Mouse (Mus musculus): ENCODE data around the gene Helb.
A peak's percentile ranks its signal among the peaks of the same experiment; 100 is the strongest.

Helb gene

GRCm38 (mm10) chr10:120095136-120095535 is 17.7 kb downstream of the Helb start:
- no peak for DNase-seq (ENCODE audit: low read depth, low spot score)

DNA sequence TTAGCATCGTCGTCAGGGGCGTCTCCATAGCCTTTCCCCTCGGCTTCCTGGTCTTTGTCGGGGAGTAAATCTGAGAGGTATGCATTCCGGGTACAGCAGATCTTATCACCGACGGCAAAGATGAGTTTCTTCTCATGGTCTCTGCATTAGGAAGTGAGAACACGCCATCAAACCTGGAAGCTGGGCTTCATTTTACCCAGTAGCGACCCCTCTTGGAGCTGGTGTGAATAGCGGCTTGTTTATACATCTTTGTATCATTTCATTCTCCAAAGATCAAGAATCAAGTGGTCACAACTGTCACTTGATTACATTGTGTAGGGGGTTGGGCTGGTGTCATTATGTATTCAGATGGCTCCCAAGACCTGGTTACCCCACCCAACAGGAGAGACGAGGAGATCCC is 20.2 kb downstream of the Helb start:
- no peak for DNase-seq (ENCODE audit: low read depth, low spot score)

GRCm38 (mm10) chr10:120077850-120078249 is 34.9 kb downstream of the Helb start:
- no peak for DNase-seq (ENCODE audit: low read depth, low spot score)

DNA sequence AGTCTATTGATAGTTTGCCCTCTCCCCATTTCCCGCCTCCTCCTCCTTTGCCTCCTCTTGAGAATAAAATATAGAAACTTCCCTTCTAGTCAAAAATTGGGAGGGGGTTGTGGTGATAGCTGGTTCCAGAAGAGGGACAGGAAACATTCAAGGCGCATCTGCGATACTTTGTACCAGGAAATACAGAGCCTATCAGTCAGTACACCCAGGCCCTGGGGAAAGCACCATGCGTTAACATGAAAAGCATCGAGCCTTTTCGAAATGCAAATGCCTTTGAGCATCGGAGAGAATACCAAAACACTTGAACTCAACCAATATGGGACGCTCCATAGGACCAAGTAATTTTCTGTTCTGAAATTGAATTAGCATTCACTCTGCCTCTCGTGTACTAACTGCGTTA is 46.5 kb downstream of the Helb start:
- DNase-seq (ENCODE audit: low read depth, low spot score): no peak

GRCm38 (mm10) chr10:120064424-120064823 is 48.4 kb downstream of the Helb start:
- DNase-seq (ENCODE audit: low read depth, low spot score): peak; percentile 20

GRCm38 (mm10) chr10:120061238-120062130 is 51.3 kb downstream of the Helb start:
- no peak for DNase-seq (ENCODE audit: low read depth, low spot score)

GRCm38 (mm10) chr10:120060579-120061237 is 52.1 kb downstream of the Helb start:
- DNase-seq (ENCODE audit: low read depth, low spot score): no peak

- no peak for DNase-seq (ENCODE audit: low read depth, low spot score)
Measured at GRCm38 (mm10) chr10:120044714-120045234, 68.0 kb downstream of the Helb start.

GRCm38 (mm10) chr10:120044237-120044636 is 68.5 kb downstream of the Helb start:
- no peak for DNase-seq (ENCODE audit: low read depth, low spot score)

GRCm38 (mm10) chr10:120038194-120038593 is 74.6 kb downstream of the Helb start:
- DNase-seq (ENCODE audit: low read depth, low spot score): no peak

DNA sequence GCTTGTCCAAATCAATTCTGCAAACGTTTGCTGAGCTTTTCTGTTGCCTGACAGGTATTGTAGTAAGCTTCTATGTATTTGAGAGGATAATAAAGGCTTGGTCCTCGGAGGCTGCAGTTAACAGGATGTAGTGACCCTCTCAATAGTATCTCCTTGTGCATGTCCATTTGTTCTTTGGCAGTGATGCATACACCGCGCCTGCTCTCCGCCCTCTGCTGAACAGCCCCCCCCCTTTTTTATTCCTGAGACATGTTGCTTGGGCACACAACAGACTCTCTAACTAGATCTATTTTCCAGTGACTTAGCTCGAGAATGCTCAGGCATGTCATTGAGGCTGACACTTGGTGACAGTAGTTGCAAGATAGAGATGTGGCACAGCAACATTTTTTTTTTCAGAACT is 77.0 kb downstream of the Helb start:
- DNase-seq (ENCODE audit: low read depth, low spot score): no peak

DNA sequence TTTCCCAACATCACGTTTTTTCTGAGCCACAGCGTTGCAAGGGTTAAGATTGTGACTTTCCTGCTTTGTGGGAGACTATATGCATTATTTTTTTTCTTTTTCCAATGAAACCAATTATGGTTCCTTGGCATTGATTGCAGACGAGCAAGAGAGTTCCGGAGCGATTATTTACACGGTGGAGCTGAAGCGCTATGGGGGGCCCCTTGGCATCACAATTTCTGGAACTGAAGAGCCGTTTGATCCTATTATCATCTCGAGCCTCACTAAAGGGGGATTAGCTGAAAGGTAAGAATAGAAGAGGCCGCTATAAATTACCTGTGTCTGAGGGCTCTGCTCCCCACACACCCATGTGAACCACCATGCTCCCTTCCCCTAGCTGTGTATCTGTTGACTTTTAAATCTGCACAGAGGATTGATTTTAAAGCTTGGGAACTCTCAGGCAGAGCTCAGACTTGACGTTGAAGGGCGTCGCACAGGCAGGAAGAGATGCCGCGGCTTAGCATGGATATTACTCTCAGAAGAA is 77.5 kb downstream of the Helb start:
- DNase-seq (ENCODE audit: low read depth, low spot score): no peak

- no peak for DNase-seq (ENCODE audit: low read depth, low spot score)
Measured at GRCm38 (mm10) chr10:120033866-120034265, 78.9 kb downstream of the Helb start.
